Mouse (Mus musculus) layer of hippocampus, adult 9-11 months (tissue): Measurements from ENCODE around the gene Nim1k.
A peak's percentile ranks its signal among the peaks of the same experiment; 100 is the strongest.
"Not testable (repeated sequence)": the region's sequence is repeated elsewhere in the genome, so short reads cannot be mapped to it uniquely, and the experiment has no call there.

Experiments
- DNase-seq: peaks from one replicate; pipeline ENCODE4 v3.0.0; 2022

Gene Nim1k

GRCm38 (mm10) chr13:119727608-119728387 is 27.9 kb downstream of the Nim1k start:
- DNase-seq, result no peak

- DNase-seq, result no peak
Measured at GRCm38 (mm10) chr13:119724541-119724940, 31.1 kb downstream of the Nim1k start.

GRCm38 (mm10) chr13:119723368-119723767 is 32.3 kb downstream of the Nim1k start:
- DNase-seq, result no peak

GRCm38 (mm10) chr13:119722447-119722846 is 33.2 kb downstream of the Nim1k start:
- DNase-seq, result no peak

GRCm38 (mm10) chr13:119716105-119716504 is 39.6 kb downstream of the Nim1k start:
- DNase-seq, result no peak

GRCm38 (mm10) chr13:119713821-119714220 is 41.9 kb downstream of the Nim1k start:
- no peak for DNase-seq

- no peak for DNase-seq
Measured at GRCm38 (mm10) chr13:119713107-119713787, 42.4 kb downstream of the Nim1k start.

GRCm38 (mm10) chr13:119712463-119712862 is 43.2 kb downstream of the Nim1k start:
- DNase-seq, result no peak

GRCm38 (mm10) chr13:119710268-119710610 is 45.4 kb downstream of the Nim1k start:
- DNase-seq, result no peak

- DNase-seq, result no peak
Measured at GRCm38 (mm10) chr13:119709388-119710267, 46.1 kb downstream of the Nim1k start.

- no peak for DNase-seq
Measured at GRCm38 (mm10) chr13:119708941-119709340, 46.7 kb downstream of the Nim1k start.

- DNase-seq, result no peak
Measured at GRCm38 (mm10) chr13:119707906-119708305, 47.8 kb downstream of the Nim1k start.

GRCm38 (mm10) chr13:119706953-119707352 is 48.7 kb downstream of the Nim1k start:
- no peak for DNase-seq

GRCm38 (mm10) chr13:119706278-119706880 is 49.3 kb downstream of the Nim1k start:
- DNase-seq, result not testable (repeated sequence)

GRCm38 (mm10) chr13:119704280-119704679 is 51.4 kb downstream of the Nim1k start:
- no peak for DNase-seq

GRCm38 (mm10) chr13:119698436-119698835 is 57.2 kb downstream of the Nim1k start:
- DNase-seq, result no peak

GRCm38 (mm10) chr13:119696496-119696895 is 59.2 kb downstream of the Nim1k start:
- DNase-seq, result no peak

- DNase-seq, result no peak
Measured at GRCm38 (mm10) chr13:119695676-119696075, 60.0 kb downstream of the Nim1k start.

- DNase-seq, result not testable (repeated sequence)
Measured at GRCm38 (mm10) chr13:119691958-119692357, 63.7 kb downstream of the Nim1k start.

GRCm38 (mm10) chr13:119690876-119691620 is 64.6 kb downstream of the Nim1k start:
- no peak for DNase-seq

GRCm38 (mm10) chr13:119690039-119690728 is 65.5 kb downstream of the Nim1k start, which contains the start of gene Hmgcs1:
TSS of gene Hmgcs1 (plus strand) at chr13:119690379.
- DNase-seq, result peak; percentile 99

- DNase-seq, result no peak
Measured at GRCm38 (mm10) chr13:119689709-119690038, 66.0 kb downstream of the Nim1k start.
